Mouse (Mus musculus): ENCODE results near the gene Cdk2ap1. TPM values are rescaled to one million over a fixed set of nuclear protein-coding genes. Genes with fewer than 3 reads are reported as not detected.
"Not testable (repeated sequence)": the region's sequence is repeated elsewhere in the genome, so short reads cannot be mapped to it uniquely, and the experiment has no call there.

The Cdk2ap1 gene
- total RNA-seq, 2 experiments from 2014 or later: 163 to 170 TPM

DNA sequence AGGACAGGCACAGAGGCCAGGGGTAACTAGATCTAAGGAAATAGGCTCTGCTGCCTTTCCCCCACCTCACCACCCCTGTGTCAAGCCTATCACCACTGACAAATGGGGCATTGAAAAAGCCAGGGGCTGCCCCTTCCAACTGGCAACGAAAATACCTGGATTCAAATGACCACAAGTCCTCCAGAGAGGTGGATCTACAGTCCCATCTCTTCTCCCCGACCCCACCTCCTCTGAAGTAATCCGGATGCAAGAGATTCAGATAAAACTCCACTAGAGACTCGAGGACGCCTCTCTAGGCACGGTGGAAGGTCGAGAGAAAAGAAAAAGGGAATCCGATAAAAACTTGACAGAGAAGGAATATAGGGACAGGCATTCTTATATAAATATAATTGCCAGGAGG lies 36.1 kb downstream of the Cdk2ap1 start:
- H3K27ac ChIP-seq: peak overlapping the region; percentile 94
- intact Hi-C loops (cut with DNase I): loop anchor here (1.0 kb wide), 1 partner anchor 25 kb away; no protein-coding TSS in a partner anchor
- no peak for DNase-seq (ENCODE audit: extremely low spot score in 1 of 2, low spot score in 2 of 2)

DNA sequence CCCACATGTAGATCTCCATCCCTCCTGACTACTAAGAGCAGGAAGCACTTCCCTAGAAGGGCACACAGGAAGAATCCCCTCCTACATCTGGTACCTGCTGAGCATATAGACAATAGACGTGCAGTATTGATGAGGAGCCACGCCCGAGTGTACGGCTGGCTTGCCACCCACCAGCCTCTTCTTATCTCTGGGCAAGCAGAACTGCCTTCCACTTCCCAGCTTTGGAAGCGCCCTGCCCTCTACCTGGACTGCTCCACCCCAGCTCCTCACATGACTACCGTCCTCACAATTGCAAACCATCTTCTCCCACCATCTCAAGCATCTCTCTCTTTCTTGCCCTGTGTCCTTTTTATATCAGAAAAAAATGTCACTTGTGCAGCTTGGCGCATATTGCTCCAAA lies 45.2 kb downstream of the Cdk2ap1 start:
- intact Hi-C loops (cut with DNase I): no loop called here
- Histone ChIP-seq H3K27ac (0 out of 2 replicates have a peak overlapping the region, but pooled peaks have one; percentile 7), H3K4me3 (no peak overlapping the region)
- no peak for TF ChIP-seq CTCF (IDR thresholded peaks at IDR 0.05)
- DNase-seq (ENCODE audit: extremely low spot score in 1 of 2, low spot score in 2 of 2): no peak

More for the DNA sequence above, 36.1 kb downstream of the Cdk2ap1 start:
- peak overlapping the region; percentile 69 for H3K4me3 ChIP-seq
- TF ChIP-seq CTCF (IDR thresholded peaks at IDR 0.05): no peak

DNA sequence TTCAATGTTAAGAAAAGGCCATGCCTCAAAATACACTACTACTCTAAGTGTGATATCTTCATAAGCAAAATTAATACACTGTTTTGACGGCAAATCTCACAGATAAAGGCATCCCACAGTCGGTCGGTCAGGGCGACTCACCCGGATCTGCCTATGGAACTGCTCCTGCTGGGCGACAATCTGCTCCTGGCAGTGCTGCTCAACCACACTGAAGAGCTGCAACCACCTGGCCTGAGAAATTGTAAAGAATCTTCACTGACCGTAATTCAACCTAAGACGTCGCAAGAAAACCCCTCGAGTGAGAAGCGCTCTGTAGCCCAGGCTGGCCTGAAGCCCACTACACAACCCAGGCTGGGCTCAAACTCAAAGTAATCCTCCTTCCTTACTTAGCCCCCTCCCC lies 46.9 kb downstream of the Cdk2ap1 start:
- intact Hi-C loops (cut with DNase I): no loop called here
- DNase-seq (ENCODE audit: extremely low spot score in 1 of 2, low spot score in 2 of 2): no peak
- no peak overlapping the region for H3K27ac ChIP-seq
- H3K4me3 ChIP-seq: no peak overlapping the region
- no peak for TF ChIP-seq CTCF (IDR thresholded peaks at IDR 0.05)

DNA sequence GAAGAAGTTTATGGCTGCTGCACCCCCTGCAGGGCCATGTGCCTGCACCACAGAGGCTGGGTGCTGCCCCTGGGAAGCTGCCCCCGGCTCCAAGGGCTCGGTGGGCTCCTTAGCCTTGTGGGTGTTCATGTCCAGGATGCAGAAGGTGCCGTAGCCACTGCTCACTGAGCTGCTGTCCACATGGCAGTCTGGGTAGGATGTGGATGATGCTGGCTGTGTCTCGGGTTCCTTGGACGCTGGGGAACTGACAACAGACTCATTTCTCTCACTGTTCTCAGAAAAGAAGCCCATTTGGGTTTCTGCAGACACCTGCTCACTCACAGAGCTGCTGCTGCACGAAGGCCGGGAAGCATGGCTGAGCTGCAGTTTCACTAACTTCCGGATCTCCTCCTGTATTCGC lies 47.4 kb downstream of the Cdk2ap1 start:
- TF ChIP-seq CTCF (IDR thresholded peaks at IDR 0.05): no peak
- Histone ChIP-seq H3K27ac (no peak overlapping the region), H3K4me3 (no peak overlapping the region)
- DNase-seq (ENCODE audit: extremely low spot score in 1 of 2, low spot score in 2 of 2): no peak
- intact Hi-C loops (cut with DNase I): no loop called here

DNA sequence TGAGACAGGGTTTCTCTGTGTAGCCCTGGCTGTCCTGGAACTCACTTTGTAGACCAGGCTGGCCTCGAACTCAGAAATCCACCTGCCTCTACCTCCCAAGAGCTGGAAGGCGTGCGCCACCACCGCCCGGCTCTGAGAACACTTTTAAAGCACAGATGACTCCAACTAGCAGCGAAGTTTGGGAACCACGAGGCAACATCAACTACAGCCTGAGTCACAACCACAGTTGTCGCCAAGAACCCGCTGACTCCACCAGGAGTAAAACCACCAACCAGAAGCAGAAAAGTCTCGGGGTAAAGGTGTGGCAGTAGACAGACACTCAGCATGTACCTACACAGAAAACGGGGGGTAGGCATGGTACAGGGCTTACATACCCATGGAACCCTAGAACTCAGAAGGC lies 52.8 kb downstream of the Cdk2ap1 start:
- TF ChIP-seq CTCF (IDR thresholded peaks at IDR 0.05): no peak
- no peak for DNase-seq (ENCODE audit: extremely low spot score in 1 of 2, low spot score in 2 of 2)

DNA sequence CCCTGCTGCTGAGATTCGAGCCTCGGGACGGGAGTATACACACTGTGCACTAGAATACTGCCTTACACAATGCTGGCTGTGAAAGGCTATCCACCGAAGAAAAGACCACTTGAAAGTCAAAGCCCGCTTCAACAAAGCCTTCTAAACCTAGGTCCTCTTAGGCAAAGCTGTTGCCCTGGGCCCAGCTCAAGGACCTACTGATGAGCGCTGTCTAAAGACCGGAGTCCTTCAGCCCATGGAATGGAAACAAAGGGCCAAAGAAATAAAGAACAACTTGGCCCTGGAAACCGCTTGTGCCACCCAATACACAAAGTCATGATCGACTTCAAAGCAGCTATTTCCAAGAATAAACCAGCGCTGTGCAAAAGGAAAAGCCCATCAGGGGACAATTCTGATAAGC lies 53.7 kb downstream of the Cdk2ap1 start:
- intact Hi-C loops (cut with DNase I): no loop called here
- H3K4me3 ChIP-seq: no peak overlapping the region
- no peak for DNase-seq (ENCODE audit: extremely low spot score in 1 of 2, low spot score in 2 of 2)
- no peak for TF ChIP-seq CTCF (IDR thresholded peaks at IDR 0.05)
- H3K27ac ChIP-seq: no peak overlapping the region

More for the DNA sequence above, 52.8 kb downstream of the Cdk2ap1 start:
- intact Hi-C loops (cut with DNase I): no loop called here
- H3K4me3 ChIP-seq: no peak overlapping the region
- no peak overlapping the region for H3K27ac ChIP-seq

DNA sequence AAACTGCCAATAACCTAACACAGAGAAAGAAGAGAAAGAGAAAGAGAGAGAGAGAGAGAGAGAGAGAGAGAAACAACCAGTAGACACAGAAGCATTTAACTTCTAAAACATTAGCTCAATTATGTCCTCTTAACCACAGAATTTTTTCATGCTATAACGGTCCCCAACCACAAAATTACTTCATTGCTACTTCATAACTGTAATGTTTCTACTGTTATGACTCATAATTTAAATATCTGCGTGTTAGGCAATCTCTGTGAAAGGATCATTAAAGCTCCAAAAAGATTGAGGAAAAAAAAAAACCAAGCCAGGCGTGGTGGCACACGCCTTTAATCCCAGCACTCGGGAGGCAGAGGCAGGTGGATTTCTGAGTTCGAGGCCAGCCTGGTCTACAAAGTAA lies 60.0 kb downstream of the Cdk2ap1 start:
- H3K27ac ChIP-seq; intact Hi-C loops (cut with DNase I); DNase-seq (ENCODE audit: extremely low spot score in 1 of 2, low spot score in 2 of 2); H3K4me3 ChIP-seq: not testable (repeated sequence)

DNA sequence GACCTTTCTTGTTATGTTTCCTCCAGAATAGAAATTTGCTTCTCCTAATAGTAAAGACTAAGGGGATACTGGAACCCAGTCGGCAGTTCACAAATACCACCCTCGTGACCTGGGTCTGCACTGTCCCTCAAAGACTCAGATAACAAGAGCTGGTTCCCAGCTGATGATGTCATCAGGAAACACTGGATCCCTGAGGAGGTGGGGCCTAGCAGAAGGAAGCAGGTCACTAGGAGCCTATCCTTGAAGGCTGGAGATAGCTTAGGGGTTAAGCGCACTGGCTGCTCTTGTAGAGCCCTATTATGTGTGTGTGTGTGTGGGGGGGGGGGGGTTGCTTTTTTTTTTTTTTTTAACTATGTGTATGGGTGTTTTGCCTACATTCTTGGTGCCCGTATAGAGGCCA lies 62.8 kb downstream of the Cdk2ap1 start:
- Histone ChIP-seq H3K4me3 (no peak overlapping the region), H3K27ac (no peak overlapping the region)
- DNase-seq (ENCODE audit: extremely low spot score in 1 of 2, low spot score in 2 of 2): no peak
- TF ChIP-seq CTCF (IDR thresholded peaks at IDR 0.05): no peak
- intact Hi-C loops (cut with DNase I): no loop called here

DNA sequence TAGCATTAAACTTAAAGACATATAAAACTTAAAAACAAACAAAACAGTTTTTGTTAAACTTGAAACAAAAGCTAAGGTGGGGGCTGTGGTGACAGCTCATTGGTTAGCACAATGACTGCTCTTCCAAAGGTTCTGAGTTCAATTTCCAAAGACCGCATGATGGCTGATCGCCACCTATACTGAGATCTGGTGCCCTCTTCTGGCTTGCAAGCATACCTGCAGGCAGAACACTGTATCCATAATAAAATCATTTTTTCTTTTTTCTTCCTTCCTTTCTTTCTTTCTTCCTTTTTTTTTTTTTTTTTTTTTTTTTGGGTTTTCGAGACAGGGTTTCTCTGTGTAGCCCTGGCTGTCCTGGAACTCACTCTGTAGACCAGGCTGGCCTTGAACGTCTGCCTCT lies 63.6 kb downstream of the Cdk2ap1 start:
- not testable (repeated sequence) for DNase-seq (ENCODE audit: extremely low spot score in 1 of 2, low spot score in 2 of 2)
- TF ChIP-seq CTCF (IDR thresholded peaks at IDR 0.05): peak; percentile 65

DNA sequence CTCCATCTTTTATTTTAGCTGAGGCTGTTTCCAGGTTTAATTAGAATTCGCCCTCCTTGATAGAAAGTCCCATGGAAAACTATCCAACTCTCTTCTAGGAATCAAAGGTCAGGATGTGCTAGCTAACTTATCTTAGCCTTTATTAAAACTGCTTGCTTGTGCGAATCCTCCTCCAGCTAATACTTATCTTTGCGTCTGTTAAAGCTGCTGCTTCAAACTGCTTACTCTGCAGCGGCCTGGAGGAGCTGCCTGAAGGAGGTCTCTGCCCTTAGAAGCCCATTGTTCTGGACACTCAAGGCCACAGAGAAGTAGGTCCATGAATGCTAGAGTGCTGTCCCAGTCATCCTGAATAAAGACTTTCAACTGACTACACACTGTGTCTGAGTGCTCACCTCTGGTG lies 66.4 kb downstream of the Cdk2ap1 start:
- no peak for DNase-seq (ENCODE audit: extremely low spot score in 1 of 2, low spot score in 2 of 2)
- no peak overlapping the region for H3K4me3 ChIP-seq
- intact Hi-C loops (cut with DNase I): loop anchor here (5.0 kb wide), 2 partner anchors 134 to 149 kb away; no protein-coding TSS in a partner anchor
- no peak overlapping the region for H3K27ac ChIP-seq
- TF ChIP-seq CTCF (IDR thresholded peaks at IDR 0.05): no peak

More for the DNA sequence above, 63.6 kb downstream of the Cdk2ap1 start:
- intact Hi-C loops (cut with DNase I): loop anchor here (5.0 kb wide), 2 partner anchors 137 to 152 kb away; no protein-coding TSS in a partner anchor
- not testable (repeated sequence) for H3K4me3 ChIP-seq, H3K27ac ChIP-seq

Other genes starting within 250 kb of the Cdk2ap1 start
- 10 to 100 TPM; 46.7 to 52.1 TPM for gene Arl6ip4, start 247.0 kb downstream of the Cdk2ap1 start, total RNA-seq (2021)
- 100 to 1,000 TPM; 317 to 336 TPM for gene Pitpnm2, start 113.3 kb downstream of the Cdk2ap1 start, total RNA-seq (2021)
- 10 to 100 TPM; 20.9 to 23.1 TPM for gene Mphosph9, start 35.1 kb downstream of the Cdk2ap1 start, total RNA-seq (2021)
- gene 2810006K23Rik, start 35.0 kb downstream of the Cdk2ap1 start, total RNA-seq (2021): 10 to 100 TPM; 13.2 to 13.6 TPM
- gene Sbno1, start 62.9 kb upstream of the Cdk2ap1 start, total RNA-seq (2021): 100 to 1,000 TPM; 180 to 185 TPM
- 10 to 100 TPM; 60.9 to 74.6 TPM for gene Kmt5a, start 76.8 kb upstream of the Cdk2ap1 start, total RNA-seq (2021)
- 10 to 100 TPM; 17.9 to 21.0 TPM for gene Rilpl2, start 115.3 kb upstream of the Cdk2ap1 start, total RNA-seq (2021)
- gene Snrnp35, start 120.1 kb upstream of the Cdk2ap1 start, total RNA-seq (2021): 10 to 100 TPM; 19.9 to 20.8 TPM
- gene Rilpl1, start 168.3 kb upstream of the Cdk2ap1 start, total RNA-seq (2021): 10 to 100 TPM; 84.6 to 84.8 TPM
- 10 to 100 TPM; 95.4 to 98.9 TPM for gene Tmed2, start 177.6 kb upstream of the Cdk2ap1 start, total RNA-seq (2021)
- 10 to 100 TPM; 25.8 to 28.3 TPM for gene Ddx55, start 189.8 kb upstream of the Cdk2ap1 start, total RNA-seq (2021)
- gene Eif2b1, start 216.0 kb upstream of the Cdk2ap1 start, total RNA-seq (2021): 10 to 100 TPM; 35.1 to 37.7 TPM
- 10 to 100 TPM; 26.6 to 28.6 TPM for gene Gtf2h3, start 216.1 kb upstream of the Cdk2ap1 start, total RNA-seq (2021)